Comparison of ENCODE assay signal across 13 mouse cellular contexts in the genomic region with DNA sequence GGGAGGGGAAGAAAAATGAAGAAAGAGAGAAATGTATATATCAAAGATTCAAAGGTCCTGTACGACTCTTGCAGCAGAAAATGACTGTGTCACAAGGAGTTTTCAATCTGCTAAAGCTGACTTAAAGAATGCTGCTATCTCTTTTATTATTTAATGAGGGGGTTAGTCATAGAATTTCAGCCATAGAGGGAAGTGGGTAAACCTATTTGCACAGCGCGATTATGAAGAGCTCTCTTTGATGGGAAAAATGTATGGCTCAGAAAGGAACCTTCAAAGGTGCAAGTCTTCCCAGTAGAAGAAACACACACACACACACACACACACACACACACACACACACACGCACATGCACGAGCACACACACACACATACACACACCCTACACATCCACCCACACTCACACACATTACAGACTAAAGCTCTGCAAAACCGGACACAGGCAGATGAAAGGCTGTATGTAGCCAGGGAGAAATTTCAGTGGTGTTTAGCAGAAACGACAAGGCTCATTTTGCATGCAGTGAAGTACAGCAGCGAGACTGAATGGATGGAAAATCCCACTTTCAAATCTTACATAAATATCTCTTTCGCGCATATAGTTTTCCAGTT. TPM values are rescaled to one million over a fixed set of nuclear protein-coding genes. Genes with fewer than 3 reads are reported as not detected.
A peak's percentile ranks its signal among the peaks of the same experiment; 100 is the strongest.
DNase-seq lines count a peak whose midpoint lies in the region; ATAC-seq and TF ChIP-seq lines count a peak whose summit lies in the region.
"Had no signal": no experiment of that assay in that cellular context is flagged by ENCODE, and none has a peak within 500 bp of the region (broad histone marks: within the 10 kb centered on the region; RNA-seq: fewer than 3 reads in every experiment).

No protein-coding gene starts in this region.

- no peak for DNase-seq in layer of hippocampus, adult 2 months (ENCODE audit: low spot score in 2 of 2)
- no peak for DNase-seq in layer of hippocampus, postnatal 14 days (ENCODE audit: low spot score in 2 of 2)
- DNase-seq in kidney, postnatal 4 days: no peak
- no peak for DNase-seq in spleen, adult 18-20 months
- DNase-seq: kidney, postnatal 25 days had no signal

- 36% methylated on average over 10 of the region's 10 CpGs for WGBS in embryonic facial prominence, embryonic 15.5 days
- 37% methylated on average over 10 of the region's 10 CpGs for WGBS in hindbrain, embryonic 12.5 days
- 9% methylated on average over 10 of the region's 10 CpGs for WGBS in midbrain, embryonic 16.5 days

- no peak for ATAC-seq in embryonic facial prominence, embryonic 15.5 days (ENCODE audit: insufficient number of reproducible peaks, low FRiP score, low TSS enrichment, low read depth)
- ATAC-seq in hindbrain, embryonic 12.5 days (ENCODE audit: low FRiP score): no peak
- no peak for ATAC-seq in midbrain, embryonic 16.5 days
- ATAC-seq in inflammation-experienced regulatory T-cells, adult 6 months: no peak

- no peak for TF ChIP-seq CTCF in layer of hippocampus, adult 2 months (conservative IDR thresholded peaks at IDR 0.05)

- H3K4me1 ChIP-seq in embryonic facial prominence, embryonic 15.5 days: peaks cover 21% of the 10 kb centered on the region
- peaks cover 17% of the 10 kb centered on the region for H3K4me1 ChIP-seq in hindbrain, embryonic 12.5 days
- H3K4me1 ChIP-seq in midbrain, embryonic 16.5 days (ENCODE audit: control insufficient read depth, insufficient read depth, low read length): peaks cover 12% of the 10 kb centered on the region
- H3K4me1 ChIP-seq: liver, embryonic 15.5 days had no signal

- H3K9ac ChIP-seq in embryonic facial prominence, embryonic 15.5 days: no peak overlapping the region
- 0 out of 2 replicates have a peak overlapping the region, but pooled peaks have one; percentile 24 for H3K9ac ChIP-seq in hindbrain, embryonic 12.5 days
- peak overlapping the region; percentile 81 for H3K9ac ChIP-seq in midbrain, embryonic 16.5 days (ENCODE audit: low read depth, low read length)
- H3K9ac ChIP-seq: liver, embryonic 15.5 days had no signal

- H3K36me3 ChIP-seq in embryonic facial prominence, embryonic 15.5 days: no peaks in the 10 kb centered on the region
- no peaks in the 10 kb centered on the region for H3K36me3 ChIP-seq in hindbrain, embryonic 12.5 days
- no peaks in the 10 kb centered on the region for H3K36me3 ChIP-seq in midbrain, embryonic 16.5 days (ENCODE audit: control insufficient read depth, insufficient read depth, low read length)
- H3K36me3 ChIP-seq: liver, embryonic 15.5 days had no signal

- no peaks in the 10 kb centered on the region for H3K9me3 ChIP-seq in embryonic facial prominence, embryonic 15.5 days (replicated peaks)
- no peaks in the 10 kb centered on the region for H3K9me3 ChIP-seq in hindbrain, embryonic 12.5 days (replicated peaks)
- H3K9me3 ChIP-seq in midbrain, embryonic 16.5 days (replicated peaks; ENCODE audit: control insufficient read depth, low read length, poor library complexity, severe bottlenecking): no peaks in the 10 kb centered on the region
- H3K9me3 ChIP-seq: liver, embryonic 15.5 days had no signal

- H3K4me2 ChIP-seq in embryonic facial prominence, embryonic 15.5 days (replicated peaks): no peak overlapping the region
- peak overlapping the region; percentile 95 for H3K4me2 ChIP-seq in hindbrain, embryonic 12.5 days (replicated peaks)
- H3K4me2 ChIP-seq in midbrain, embryonic 16.5 days (ENCODE audit: low read length): peak overlapping the region; percentile 77
- H3K4me2 ChIP-seq: liver, embryonic 15.5 days had no signal

- H3K27me3 ChIP-seq in embryonic facial prominence, embryonic 15.5 days: peaks cover 48% of the 10 kb centered on the region
- H3K27me3 ChIP-seq in hindbrain, embryonic 12.5 days: peaks cover 26% of the 10 kb centered on the region
- H3K27me3 ChIP-seq in midbrain, embryonic 16.5 days (ENCODE audit: control insufficient read depth, insufficient read depth, low read depth, low read length): no peaks in the 10 kb centered on the region

- peak overlapping the region; percentile 92 for H3K27ac ChIP-seq in layer of hippocampus, adult 2 months
- no peak overlapping the region for H3K27ac ChIP-seq in embryonic facial prominence, embryonic 15.5 days (replicated peaks)
- peak overlapping the region; percentile 8; the same call in 1 of the 2 replicates for H3K27ac ChIP-seq in hindbrain, embryonic 12.5 days
- H3K27ac ChIP-seq in midbrain, embryonic 16.5 days (ENCODE audit: low read length): peak overlapping the region; percentile 83
- H3K27ac ChIP-seq: liver, embryonic 15.5 days had no signal

- H3K4me3 ChIP-seq in layer of hippocampus, adult 2 months: peak overlapping the region; percentile 76
- H3K4me3 ChIP-seq in embryonic facial prominence, embryonic 15.5 days (replicated peaks): peak overlapping the region; percentile 44
- H3K4me3 ChIP-seq in hindbrain, embryonic 12.5 days: peak overlapping the region; percentile 49
- H3K4me3 ChIP-seq in midbrain, embryonic 16.5 days (ENCODE audit: low read depth, low read length): peak overlapping the region; percentile 66
- H3K4me3 ChIP-seq: liver, embryonic 15.5 days; myocyte had no signal

RNA-seq across cellular contexts. Expression of gene Cdh8, which starts 2.3 kb away (rescaled TPM):
- 10 to 100 TPM; 82.9 to 90.8 TPM for total RNA-seq in layer of hippocampus, adult 2 months (2021)
- total RNA-seq in layer of hippocampus, postnatal 14 days (2021): 10 to 100 TPM; 93.4 TPM
- 3.4 and 3.9 TPM in 2 replicates for polyA plus RNA-seq in embryonic facial prominence, embryonic 15.5 days (2015; fragmentation: Nextera tagmentation; extraction: Ambion mirVana)
- 12.7 and 15.8 TPM in 2 replicates for polyA plus RNA-seq in hindbrain, embryonic 12.5 days (2016; fragmentation: Nextera tagmentation; extraction: Ambion mirVana)
- polyA plus RNA-seq in midbrain, embryonic 16.5 days (2015; fragmentation: Nextera tagmentation; extraction: Ambion mirVana): 64.4 and 76.2 TPM in 2 replicates
- not detected for polyA plus RNA-seq in inflammation-experienced regulatory T-cells, adult 6 months (2017; shearing (Covaris generic))
- total RNA-seq: gastrocnemius, adult 18-20 months had no signal
- polyA plus RNA-seq: myocyte; small intestine, adult 2 months had no signal
